Mouse (Mus musculus) limb, embryonic 12.5 days (tissue): Measurements from ENCODE around the gene Scamp3. TPM values are rescaled to one million over a fixed set of nuclear protein-coding genes. Genes with fewer than 3 reads are reported as not detected.

ENCODE experiments used
- ATAC-seq: fragments of 200-750 bp; cut with Nextera tagmentation; 2 replicates; pipeline ENCODE4 v1.8.0; 2017; ENCODE audit warnings: low read depth, moderate TSS enrichment; ENCODE audit not compliant: insufficient number of reproducible peaks, insufficient read depth, low FRiP score, low TSS enrichment
- H3K27ac ChIP-seq: fragments of 300-500 bp; sonication (generic); 2 replicates; pipeline ENCODE4 v1.5.1; 2016; ENCODE audit warnings: mild to moderate bottlenecking, moderate library complexity
- H3K27me3 ChIP-seq: fragments of 300-500 bp; sonication (generic); 2 replicates; pipeline ENCODE4 v1.6.1; 2016; ENCODE audit warnings: mild to moderate bottlenecking, moderate library complexity
- H3K36me3 ChIP-seq: fragments of 300-500 bp; sonication (generic); 2 replicates; pipeline ENCODE4 v1.6.1; 2016; ENCODE audit warnings: mild to moderate bottlenecking, moderate library complexity
- H3K4me1 ChIP-seq: fragments of 300-500 bp; sonication (generic); replicated peaks from 2 replicates; pipeline ENCODE4 v1.6.1; 2016
- H3K4me2 ChIP-seq: fragments of 300-500 bp; sonication (generic); 2 replicates; pipeline ENCODE4 v1.6.1; 2016; ENCODE audit warnings: mild to moderate bottlenecking, moderate library complexity
- H3K4me3 ChIP-seq: fragments of 300-500 bp; sonication (generic); replicated peaks from 2 replicates; pipeline ENCODE4 v1.5.1; 2016; ENCODE audit warnings: mild to moderate bottlenecking
- H3K9ac ChIP-seq: fragments of 300-500 bp; sonication (generic); replicated peaks from 2 replicates; pipeline ENCODE4 v1.6.1; 2016; ENCODE audit warnings: mild to moderate bottlenecking, moderate library complexity
- H3K9me3 ChIP-seq: fragments of 300-500 bp; sonication (generic); 2 replicates; pipeline ENCODE4 v1.6.1; 2016; ENCODE audit warnings: mild to moderate bottlenecking, moderate library complexity
- WGBS: fragments of 180-500 bp; shearing (Covaris S2); methylation state at CpG from one replicate; pipeline ENCODE4 v1.1.7; 2016; 5-methylcytosine and 5-hydroxymethylcytosine counted together
- microRNA counts: library from miRNA; unstranded; fragments of <30 nt; microRNA quantifications from one replicate; lab custom pipeline; 2017
- microRNA-seq: library from miRNA; unstranded; fragments of <30 nt; microRNA quantifications from one replicate; pipeline ENCODE4, GENCODE M21; 2017
- polyA plus RNA-seq: library from polyadenylated mRNA; unstranded; fragments of >200 nt; fragmentation: Nextera tagmentation; extraction: Ambion mirVana; gene quantifications from 2 replicates; pipeline ENCODE4 v1.2.1, GENCODE M21; 2016

Scamp3 gene
- polyA plus RNA-seq, 1 experiment from 2014 or later, result 102 TPM

DNA sequence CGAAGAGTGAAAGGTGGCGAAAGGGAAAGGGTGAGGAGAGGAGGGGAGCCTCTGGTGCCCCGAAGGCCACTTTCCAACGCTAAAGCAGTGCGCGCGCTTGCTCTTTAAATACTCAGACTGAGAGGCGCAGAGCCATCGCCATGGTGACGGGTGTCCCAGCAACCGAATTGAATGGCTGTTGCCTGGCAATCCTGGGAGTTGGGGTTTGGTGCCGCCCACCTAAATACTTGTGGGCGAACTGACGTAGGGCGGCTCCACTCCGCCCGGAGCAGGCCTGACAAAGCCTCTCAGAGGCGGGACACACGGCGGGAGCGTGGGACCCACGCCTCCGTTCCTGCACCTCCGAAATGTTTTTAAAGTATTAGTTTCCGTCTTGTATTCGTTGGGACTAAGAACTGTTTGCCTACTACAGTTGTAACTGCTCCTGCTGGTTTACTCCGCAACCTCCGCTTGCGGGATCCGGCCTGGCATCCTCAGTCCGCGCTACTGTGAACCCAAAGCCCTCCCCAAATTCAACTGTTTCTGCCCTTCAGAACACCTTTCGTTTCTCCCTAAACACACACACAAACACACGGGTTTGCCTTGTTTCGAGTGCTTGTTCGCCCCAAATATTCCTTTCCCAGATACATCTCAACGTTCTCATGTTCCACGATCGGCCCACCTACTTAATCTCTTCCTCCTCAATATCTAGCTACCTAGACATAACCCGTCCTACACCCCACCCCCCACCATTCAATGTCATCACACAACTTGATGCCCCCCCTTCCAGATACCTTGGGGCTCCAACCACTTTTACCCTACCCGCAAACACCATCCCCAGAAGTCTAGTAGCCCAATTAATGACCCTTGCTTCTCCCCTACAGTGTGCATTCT, 50.3 kb downstream of the Scamp3 start:
- 3% methylated on average over 41 of the region's 41 CpGs for WGBS

DNA sequence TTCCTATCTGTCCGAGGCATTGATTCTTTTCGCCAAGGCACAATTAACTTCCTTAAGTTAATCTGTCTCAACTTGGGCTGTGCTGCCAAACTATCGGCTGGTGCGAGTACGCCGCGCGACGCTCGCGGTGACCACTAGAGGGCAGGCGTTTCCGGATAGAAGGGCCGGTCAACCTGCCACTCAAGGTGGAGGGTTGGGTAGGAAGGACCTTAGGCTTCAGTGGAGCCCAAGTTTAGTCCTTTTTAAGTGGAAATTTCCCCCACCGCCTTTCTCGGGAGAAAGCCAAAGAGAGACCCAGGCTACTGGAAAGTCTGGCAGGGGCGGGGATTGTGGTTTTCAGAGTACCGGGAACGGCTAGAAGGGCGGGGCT, 50.9 kb downstream of the Scamp3 start:
- under 1% methylated on average over 20 of the region's 20 CpGs for WGBS
- peaks cover 21% of the 10 kb centered on the region for H3K36me3 ChIP-seq
- H3K27ac ChIP-seq, result peak overlapping the region; percentile 86; the same call in 1 of the 2 replicates
- H3K9ac ChIP-seq, result 0 out of 2 replicates have a peak overlapping the region, but pooled peaks have one; percentile 27
- ATAC-seq, result peak; percentile 43; the same call in 1 of the 2 replicates
- H3K4me3 ChIP-seq, result peak overlapping the region; percentile 51
- no peaks in the 10 kb centered on the region for H3K9me3 ChIP-seq
- peak overlapping the region; percentile 96 for H3K4me2 ChIP-seq
- peaks cover 44% of the 10 kb centered on the region for H3K4me1 ChIP-seq
- H3K27me3 ChIP-seq, result peaks cover 26% of the 10 kb centered on the region

More for the DNA sequence above, 50.3 kb downstream of the Scamp3 start:
- peaks cover 26% of the 10 kb centered on the region for H3K27me3 ChIP-seq
- H3K27ac ChIP-seq, result peak overlapping the region; percentile 86
- H3K4me3 ChIP-seq, result peak overlapping the region; percentile 51
- peaks cover 27% of the 10 kb centered on the region for H3K36me3 ChIP-seq
- peak overlapping the region; percentile 96 for H3K4me2 ChIP-seq
- H3K9me3 ChIP-seq, result no peaks in the 10 kb centered on the region
- peak overlapping the region; percentile 67 for H3K9ac ChIP-seq
- H3K4me1 ChIP-seq, result peaks cover 38% of the 10 kb centered on the region
- ATAC-seq, result peak; percentile 85

- Histone ChIP-seq H3K4me2 (peak within 1 kb of the TSS; percentile 96), H3K36me3 (peaks cover 19% of the 10 kb centered on the region), H3K4me3 (peak within 1 kb of the TSS; percentile 51), H3K4me1 (peaks cover 45% of the 10 kb centered on the region), H3K27me3 (peaks cover 26% of the 10 kb centered on the region), H3K9me3 (no peaks in the 10 kb centered on the region), H3K9ac (peak within 1 kb of the TSS; percentile 67; the same call in 1 of the 2 replicates), H3K27ac (peak within 1 kb of the TSS; percentile 86)
- WGBS, result 23% methylated on average over 10 of the region's 10 CpGs
- ATAC-seq, result no peak
Measured at GRCm38 (mm10) chr3:89228836-89229235, 51.6 kb downstream of the Scamp3 start, which contains the start of gene Muc1. Gene Muc1, plus strand, starts transcription at chr3:89229057.

DNA sequence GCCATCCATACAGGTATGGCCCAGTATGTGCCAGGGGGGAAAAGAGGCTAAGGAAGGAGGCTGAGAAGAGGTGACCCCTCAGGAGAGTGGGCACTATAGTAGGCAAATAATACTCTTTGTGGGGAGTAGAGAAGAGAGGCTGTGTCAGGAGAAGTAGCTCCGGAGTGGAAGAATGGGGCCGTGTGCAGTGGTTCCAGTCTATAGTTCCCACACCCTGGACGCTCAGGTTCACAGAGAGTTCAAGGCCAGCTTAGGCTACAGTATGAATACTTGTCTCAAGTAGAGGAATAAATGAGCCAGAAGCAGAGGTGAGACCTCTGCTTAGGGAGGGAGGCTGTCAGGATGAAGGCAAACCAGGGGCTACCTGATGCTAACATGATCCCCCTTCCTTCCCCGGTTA, 52.0 kb downstream of the Scamp3 start:
- Histone ChIP-seq H3K27ac (no peak overlapping the region), H3K4me1 (peaks cover 45% of the 10 kb centered on the region), H3K4me3 (no peak overlapping the region), H3K27me3 (peaks cover 26% of the 10 kb centered on the region), H3K9me3 (no peaks in the 10 kb centered on the region), H3K4me2 (no peak overlapping the region), H3K36me3 (peaks cover 19% of the 10 kb centered on the region), H3K9ac (no peak overlapping the region)
- 68% methylated on average over 4 of the region's 4 CpGs for WGBS
- ATAC-seq, result no peak

GRCm38 (mm10) chr3:89230561-89230960, 53.3 kb downstream of the Scamp3 start:
- Histone ChIP-seq H3K9ac (no peak overlapping the region), H3K9me3 (no peaks in the 10 kb centered on the region), H3K4me2 (no peak overlapping the region), H3K27me3 (peaks cover 26% of the 10 kb centered on the region), H3K36me3 (peaks cover 21% of the 10 kb centered on the region), H3K4me1 (peaks cover 40% of the 10 kb centered on the region), H3K27ac (no peak overlapping the region), H3K4me3 (no peak overlapping the region)
- 87% methylated on average over 2 of the region's 2 CpGs for WGBS
- ATAC-seq, result no peak

DNA sequence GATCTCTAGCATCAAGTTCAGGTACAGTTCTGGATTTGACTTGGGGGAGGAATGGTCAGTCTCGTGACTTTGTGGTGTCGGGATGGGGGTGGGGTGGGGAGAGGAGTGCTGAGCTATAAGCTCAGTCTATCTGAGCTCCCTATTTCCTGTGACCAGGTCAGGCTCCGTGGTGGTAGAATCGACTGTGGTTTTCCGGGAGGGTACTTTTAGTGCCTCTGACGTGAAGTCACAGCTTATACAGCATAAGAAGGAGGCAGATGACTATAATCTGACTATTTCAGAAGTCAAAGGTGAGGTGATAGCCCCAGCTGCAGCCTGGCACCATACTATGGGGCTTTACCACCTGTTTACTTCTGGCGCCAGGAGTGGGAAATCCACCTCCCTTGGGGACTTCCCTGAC, 54.1 kb downstream of the Scamp3 start:
- H3K9ac ChIP-seq, result no peak overlapping the region
- peaks cover 24% of the 10 kb centered on the region for H3K27me3 ChIP-seq
- no peak overlapping the region for H3K4me3 ChIP-seq
- H3K4me2 ChIP-seq, result no peak overlapping the region
- no peak overlapping the region for H3K27ac ChIP-seq
- H3K4me1 ChIP-seq, result peaks cover 32% of the 10 kb centered on the region
- H3K9me3 ChIP-seq, result no peaks in the 10 kb centered on the region
- ATAC-seq, result no peak
- H3K36me3 ChIP-seq, result peaks cover 26% of the 10 kb centered on the region
- 62% methylated on average over 7 of the region's 7 CpGs for WGBS

GRCm38 (mm10) chr3:89231772-89232275, 54.6 kb downstream of the Scamp3 start:
- Histone ChIP-seq H3K9ac (no peak overlapping the region), H3K4me1 (peaks cover 27% of the 10 kb centered on the region), H3K4me2 (no peak overlapping the region), H3K27ac (no peak overlapping the region), H3K9me3 (no peaks in the 10 kb centered on the region), H3K27me3 (peaks cover 24% of the 10 kb centered on the region), H3K36me3 (peaks cover 30% of the 10 kb centered on the region), H3K4me3 (no peak overlapping the region)
- 67% methylated on average over 16 of the region's 16 CpGs for WGBS
- ATAC-seq, result no peak

MicroRNAs within 50 kb of the gene (microRNA counts, 519-probe panel; counts per million panel counts)
- not detected for microRNA mmu-miR-92b (lab: Ali Mortazavi, UCI)

Small RNA genes lying within 50 kb of the gene (microRNA-seq; reads per million reads assigned to microRNA genes)
- gene Mir92b, result 565 reads per million, percentile 71 among the genes with 10 or more reads in this experiment

Other genes with a start within 250 kb of the Scamp3 start
- gene Ash1l, start 226.9 kb upstream of the Scamp3 start, polyA plus RNA-seq, result 23.4 and 26.1 TPM in 2 replicates
- 156 and 161 TPM in 2 replicates for gene Dap3, start 226.3 kb upstream of the Scamp3 start, polyA plus RNA-seq
- 23.4 and 23.7 TPM in 2 replicates for gene Rusc1, start 84.2 kb upstream of the Scamp3 start, polyA plus RNA-seq
- 0.14 TPM in 1 of 2 replicates, not detected in the other for gene Gm43738, start 76.4 kb upstream of the Scamp3 start, polyA plus RNA-seq
- 247 and 249 TPM in 2 replicates for gene Fdps, start 75.5 kb upstream of the Scamp3 start, polyA plus RNA-seq
- gene Pklr, start 41.3 kb upstream of the Scamp3 start, polyA plus RNA-seq, result 0.24 and 0.36 TPM in 2 replicates
- gene Hcn3, start 17.3 kb upstream of the Scamp3 start, polyA plus RNA-seq, result 2.2 and 2.8 TPM in 2 replicates
- gene Clk2, start 12.7 kb upstream of the Scamp3 start, polyA plus RNA-seq, result 50.3 and 54.7 TPM in 2 replicates
- 27.4 and 33.8 TPM in 2 replicates for gene Fam189b, start 5.7 kb downstream of the Scamp3 start, polyA plus RNA-seq
- gene Gba, start 25.5 kb downstream of the Scamp3 start, polyA plus RNA-seq, result 26.3 and 28.8 TPM in 2 replicates
- 44.2 and 52.7 TPM in 2 replicates for gene Thbs3, start 37.7 kb downstream of the Scamp3 start, polyA plus RNA-seq
- gene Mtx1, start 49.6 kb downstream of the Scamp3 start, polyA plus RNA-seq, result 212 and 217 TPM in 2 replicates
- 0.53 and 1.0 TPM in 2 replicates for gene Muc1, start 51.6 kb downstream of the Scamp3 start, polyA plus RNA-seq
- 316 and 333 TPM in 2 replicates for gene Krtcap2, start 68.5 kb downstream of the Scamp3 start, polyA plus RNA-seq
- gene Trim46, start 68.8 kb downstream of the Scamp3 start, polyA plus RNA-seq, result 6.1 and 6.3 TPM in 2 replicates
- 93.9 and 102 TPM in 2 replicates for gene Dpm3, start 81.9 kb downstream of the Scamp3 start, polyA plus RNA-seq
- gene Slc50a1, start 93.1 kb downstream of the Scamp3 start, polyA plus RNA-seq, result 58.5 and 66.3 TPM in 2 replicates
- gene Efna1, start 103.7 kb downstream of the Scamp3 start, polyA plus RNA-seq, result 36.9 and 40.4 TPM in 2 replicates
- gene Efna3, start 145.5 kb downstream of the Scamp3 start, polyA plus RNA-seq, result 17.6 and 21.3 TPM in 2 replicates
- gene Efna4, start 160.6 kb downstream of the Scamp3 start, polyA plus RNA-seq, result 53.2 and 55.1 TPM in 2 replicates
- 27.0 and 32.1 TPM in 2 replicates for gene Adam15, start 172.5 kb downstream of the Scamp3 start, polyA plus RNA-seq
- 0.18 and 0.20 TPM in 2 replicates for gene Dcst2, start 184.5 kb downstream of the Scamp3 start, polyA plus RNA-seq
- gene Dcst1, start 187.8 kb downstream of the Scamp3 start, polyA plus RNA-seq, result 0.26 and 0.40 TPM in 2 replicates
- 0.79 and 1.2 TPM in 2 replicates for gene Zbtb7b, start 217.3 kb downstream of the Scamp3 start, polyA plus RNA-seq
- gene Lenep, start 225.3 kb downstream of the Scamp3 start, polyA plus RNA-seq, result 1.0 TPM in 1 of 2 replicates, not detected in the other
- gene Flad1, start 234.4 kb downstream of the Scamp3 start, polyA plus RNA-seq, result 25.0 and 26.4 TPM in 2 replicates
- gene Cks1b, start 240.9 kb downstream of the Scamp3 start, polyA plus RNA-seq, result 585 and 619 TPM in 2 replicates
- gene Shc1, start 241.0 kb downstream of the Scamp3 start, polyA plus RNA-seq, result 84.4 and 90.9 TPM in 2 replicates